Mouse (Mus musculus): ENCODE results near the gene Olfr140. TPM values are rescaled to one million over a fixed set of nuclear protein-coding genes. Genes with fewer than 3 reads are reported as not detected.

The Olfr140 gene
- total RNA-seq (2017): not detected in 2 replicates

DNA sequence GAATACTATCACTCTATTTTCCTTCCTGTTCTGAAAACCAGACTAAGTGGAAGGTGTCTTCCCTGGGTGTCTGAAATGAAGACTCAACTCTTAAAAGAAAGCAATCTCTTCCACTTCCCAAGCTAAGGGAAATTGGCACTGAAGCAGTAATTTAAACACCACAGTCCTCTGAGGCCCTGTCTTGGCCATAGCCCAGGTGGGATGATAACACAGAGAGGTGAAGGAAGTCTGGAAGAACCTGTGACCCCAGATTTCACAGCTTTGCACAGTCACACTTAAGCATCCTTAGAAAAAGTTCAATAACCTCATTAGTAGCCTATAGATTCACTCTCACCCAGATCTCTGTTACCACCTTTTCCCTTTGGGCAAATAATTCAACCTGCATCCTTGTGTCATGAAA lies at the start of gene Olfr140:
Gene Olfr140 (minus strand): TSS at position 101 of the 400 bp plus-strand sequence.
- ATAC-seq (replicated peaks; ENCODE audit: low read depth, poor library complexity, severe bottlenecking): no peak

GRCm38 (mm10) chr2:90070065-90070464 lies 6.7 kb upstream of the Olfr140 start:
- no peak for ATAC-seq (replicated peaks; ENCODE audit: low read depth, poor library complexity, severe bottlenecking)

DNA sequence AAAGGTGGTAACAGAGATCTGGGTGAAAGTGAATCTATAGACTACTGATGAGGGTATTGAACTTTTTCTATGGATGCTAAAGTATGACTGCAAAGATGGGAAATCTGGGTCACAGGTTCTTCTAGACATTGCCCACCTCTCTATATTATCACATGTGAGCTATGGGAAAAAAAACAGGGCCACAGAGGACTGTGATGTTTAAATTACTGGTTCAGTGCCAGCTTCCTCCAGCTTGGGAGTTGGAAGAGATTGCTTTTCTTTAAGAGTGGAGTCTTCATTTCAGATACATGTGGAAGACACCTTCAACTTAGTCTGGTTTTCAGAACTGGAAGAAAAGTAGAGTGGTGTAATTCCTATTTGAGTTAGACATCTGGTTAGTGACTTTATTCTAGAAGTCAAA lies 28.4 kb downstream of the Olfr140 start, which contains the start of gene Olfr1265:
Gene Olfr1265 (plus strand): TSS at position 301 of the 400 bp plus-strand sequence.
- ATAC-seq (replicated peaks; ENCODE audit: low read depth, poor library complexity, severe bottlenecking): no peak

- ATAC-seq (replicated peaks; ENCODE audit: low read depth, poor library complexity, severe bottlenecking): no peak
Measured at GRCm38 (mm10) chr2:90025477-90025876, 37.9 kb downstream of the Olfr140 start, which contains the start of gene Olfr1264. Gene Olfr1264 (minus strand): TSS chr2:90025577.

DNA sequence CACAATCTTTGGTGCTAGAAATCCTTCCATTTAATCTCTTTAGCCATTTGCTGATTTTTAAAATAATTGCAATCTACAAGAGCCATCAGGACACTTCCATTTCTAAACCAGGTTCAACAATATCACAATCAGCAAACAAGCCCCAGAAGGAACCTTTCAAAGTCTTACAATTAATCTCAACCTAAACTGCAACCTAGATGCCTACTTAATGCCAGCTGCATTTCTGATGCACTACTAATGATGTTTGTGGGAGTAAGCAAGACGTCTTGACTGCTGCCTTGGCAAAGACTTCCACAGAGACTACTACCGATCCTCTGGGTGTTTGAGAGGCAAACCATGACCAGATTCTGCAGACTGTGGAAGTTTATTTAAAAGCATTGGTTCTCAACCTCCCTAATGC lies 51.6 kb downstream of the Olfr140 start, which contains the start of gene Olfr1263:
Gene Olfr1263 (plus strand): TSS at position 301 of the 400 bp plus-strand sequence.
- ATAC-seq (replicated peaks; ENCODE audit: low read depth, poor library complexity, severe bottlenecking): no peak

GRCm38 (mm10) chr2:89999845-90000244 lies 63.5 kb downstream of the Olfr140 start, which contains the start of gene Olfr1262:
Gene Olfr1262 (plus strand): TSS chr2:90000145.
- ATAC-seq (replicated peaks; ENCODE audit: low read depth, poor library complexity, severe bottlenecking): no peak

Other genes with a start within 250 kb of the Olfr140 start
- gene Olfr1256, start 222.0 kb downstream of the Olfr140 start, total RNA-seq (2017): not detected in 2 replicates
- gene Olfr48, start 215.4 kb downstream of the Olfr140 start, total RNA-seq (2017): not detected in 2 replicates
- gene Olfr1257, start 185.2 kb downstream of the Olfr140 start, total RNA-seq (2017): not detected in 2 replicates
- gene Olfr1258, start 136.3 kb downstream of the Olfr140 start, total RNA-seq (2017): not detected in 2 replicates
- gene Olfr1259, start 114.9 kb downstream of the Olfr140 start, total RNA-seq (2017): not detected in 2 replicates
- gene Olfr1260, start 89.3 kb downstream of the Olfr140 start, total RNA-seq (2017): not detected in 2 replicates
- gene Olfr1261, start 72.4 kb downstream of the Olfr140 start, total RNA-seq (2017): not detected in 2 replicates
- not detected in 2 replicates for gene Olfr1262, start 63.4 kb downstream of the Olfr140 start, total RNA-seq (2017)
- not detected in 2 replicates for gene Olfr1263, start 51.5 kb downstream of the Olfr140 start, total RNA-seq (2017)
- gene Olfr1264, start 38.0 kb downstream of the Olfr140 start, total RNA-seq (2017): not detected in 2 replicates
- gene Olfr1265, start 28.3 kb downstream of the Olfr140 start, total RNA-seq (2017): not detected in 2 replicates
- gene Olfr1269, start 57.8 kb upstream of the Olfr140 start, total RNA-seq (2017): not detected in 2 replicates
- not detected in 2 replicates for gene Olfr32, start 78.7 kb upstream of the Olfr140 start, total RNA-seq (2017)
- not detected in 2 replicates for gene Olfr1270, start 89.5 kb upstream of the Olfr140 start, total RNA-seq (2017)
- gene Olfr1506, start 160.9 kb upstream of the Olfr140 start, total RNA-seq (2017): not detected in 2 replicates
- gene Olfr142, start 194.0 kb upstream of the Olfr140 start, total RNA-seq (2017): not detected in 2 replicates
- not detected in 2 replicates for gene Olfr1271, start 207.4 kb upstream of the Olfr140 start, total RNA-seq (2017)
- gene Olfr1272, start 229.2 kb upstream of the Olfr140 start, total RNA-seq (2017): not detected in 2 replicates